Mouse (Mus musculus) forebrain, embryonic 10.5 days (tissue): Measurements from ENCODE around the gene Mcf2l. TPM values are rescaled to one million over a fixed set of nuclear protein-coding genes. Genes with fewer than 3 reads are reported as not detected.

ENCODE experiments used
- DNase-seq: peaks from one replicate; pipeline ENCODE4 v3.0.0-alpha.2; 2017; ENCODE audit warnings: low spot score; ENCODE audit errors: extremely low spot score
- H3K27ac ChIP-seq: fragments of 300-500 bp; sonication (generic); 2 replicates; pipeline ENCODE4 v1.5.1; 2016; ENCODE audit warnings: mild to moderate bottlenecking
- H3K27me3 ChIP-seq: fragments of 300-500 bp; sonication (generic); 2 replicates; pipeline ENCODE4 v1.6.1; 2016; ENCODE audit warnings: mild to moderate bottlenecking; ENCODE audit not compliant: poor library complexity, severe bottlenecking
- H3K36me3 ChIP-seq: fragments of 300-500 bp; sonication (generic); replicated peaks from 2 replicates; pipeline ENCODE4 v1.6.1; 2016; ENCODE audit warnings: mild to moderate bottlenecking, moderate library complexity
- H3K4me1 ChIP-seq: fragments of 300-500 bp; sonication (generic); 2 replicates; pipeline ENCODE4 v1.6.1; 2016
- H3K4me3 ChIP-seq: fragments of 300-500 bp; sonication (generic); 2 replicates; pipeline ENCODE4 v1.5.1; 2016; ENCODE audit warnings: mild to moderate bottlenecking, moderate library complexity
- H3K9me3 ChIP-seq: fragments of 300-500 bp; sonication (generic); 2 replicates; pipeline ENCODE4 v1.6.1; 2016; ENCODE audit warnings: mild to moderate bottlenecking, moderate library complexity
- WGBS: fragments of 180-500 bp; shearing (Covaris S2); methylation state at CpG from one replicate; pipeline ENCODE4 v1.1.7; 2016; 5-methylcytosine and 5-hydroxymethylcytosine counted together
- polyA plus RNA-seq: library from polyadenylated mRNA; unstranded; fragments of >200 nt; fragmentation: Nextera tagmentation; extraction: Ambion mirVana; gene quantifications from 2 replicates; pipeline ENCODE4 v1.2.1, GENCODE M21; 2016

Mcf2l gene
- 26.3 and 32.5 TPM in 2 replicates for polyA plus RNA-seq

GRCm38 (mm10) chr8:12873357-12874046 is at the start of gene Mcf2l:
Mcf2l (plus strand) TSS chr8:12873806.
- peak; percentile 96 for DNase-seq
- H3K4me1 ChIP-seq, result peaks cover 88% of the 10 kb centered on the region
- peaks cover 28% of the 10 kb centered on the region; the same call in 1 of the 2 replicates for H3K27me3 ChIP-seq
- no peaks in the 10 kb centered on the region for H3K9me3 ChIP-seq
- 1% methylated on average over 29 of the region's 30 CpGs for WGBS
- peak within 1 kb of the TSS; percentile 93 for H3K27ac ChIP-seq
- peak within 1 kb of the TSS; percentile 70 for H3K4me3 ChIP-seq
- no peaks in the 10 kb centered on the region for H3K36me3 ChIP-seq

- no peaks in the 10 kb centered on the region for H3K9me3 ChIP-seq
- no peak overlapping the region for H3K4me3 ChIP-seq
- H3K36me3 ChIP-seq, result peaks cover 84% of the 10 kb centered on the region
- 62% methylated on average over 10 of the region's 10 CpGs for WGBS
- no peak for DNase-seq
- no peaks in the 10 kb centered on the region for H3K27me3 ChIP-seq
- H3K4me1 ChIP-seq, result peaks cover 26% of the 10 kb centered on the region
- no peak overlapping the region for H3K27ac ChIP-seq
Observed at GRCm38 (mm10) chr8:12824562-12824961, 49.0 kb upstream of the Mcf2l start.

- peaks cover 85% of the 10 kb centered on the region for H3K36me3 ChIP-seq
Observed at GRCm38 (mm10) chr8:12825236-12825635, 48.4 kb upstream of the Mcf2l start.

GRCm38 (mm10) chr8:12825686-12826237 is 47.8 kb upstream of the Mcf2l start:
- no peaks in the 10 kb centered on the region for H3K9me3 ChIP-seq
- 91% methylated on average over 8 of the region's 8 CpGs for WGBS
- H3K4me1 ChIP-seq, result peaks cover 19% of the 10 kb centered on the region
- H3K36me3 ChIP-seq, result peaks cover 88% of the 10 kb centered on the region
- no peak for DNase-seq
- no peak overlapping the region for H3K4me3 ChIP-seq
- no peaks in the 10 kb centered on the region for H3K27me3 ChIP-seq
- no peak overlapping the region for H3K27ac ChIP-seq

More at GRCm38 (mm10) chr8:12825236-12825635, 48.4 kb upstream of the Mcf2l start:
- no peak for DNase-seq
- no peaks in the 10 kb centered on the region for H3K9me3 ChIP-seq
- no peak overlapping the region for H3K4me3 ChIP-seq
- H3K27ac ChIP-seq, result no peak overlapping the region
- H3K27me3 ChIP-seq, result no peaks in the 10 kb centered on the region
- WGBS, result 81% methylated on average over 6 of the region's 6 CpGs
- H3K4me1 ChIP-seq, result peaks cover 22% of the 10 kb centered on the region

GRCm38 (mm10) chr8:12827124-12827523 is 46.5 kb upstream of the Mcf2l start:
- DNase-seq, result no peak
- Histone ChIP-seq H3K4me1 (peaks cover 30% of the 10 kb centered on the region), H3K27me3 (no peaks in the 10 kb centered on the region), H3K27ac (no peak overlapping the region), H3K9me3 (no peaks in the 10 kb centered on the region), H3K4me3 (no peak overlapping the region), H3K36me3 (peaks cover 89% of the 10 kb centered on the region)
- 91% methylated on average over 9 of the region's 9 CpGs for WGBS

- WGBS, result 94% methylated on average over 6 of the region's 6 CpGs
- DNase-seq, result no peak
- no peak overlapping the region for H3K27ac ChIP-seq
- H3K4me3 ChIP-seq, result no peak overlapping the region
- H3K36me3 ChIP-seq, result peaks cover 89% of the 10 kb centered on the region
- H3K4me1 ChIP-seq, result peaks cover 38% of the 10 kb centered on the region
- H3K9me3 ChIP-seq, result no peaks in the 10 kb centered on the region
- H3K27me3 ChIP-seq, result no peaks in the 10 kb centered on the region
Observed at GRCm38 (mm10) chr8:12828298-12828697, 45.3 kb upstream of the Mcf2l start.

GRCm38 (mm10) chr8:12829381-12829780 is 44.2 kb upstream of the Mcf2l start:
- Histone ChIP-seq H3K27ac (no peak overlapping the region), H3K36me3 (peaks cover 97% of the 10 kb centered on the region)

GRCm38 (mm10) chr8:12831659-12832589 is 41.7 kb upstream of the Mcf2l start:
- Histone ChIP-seq H3K36me3 (peaks cover 98% of the 10 kb centered on the region), H3K9me3 (no peaks in the 10 kb centered on the region), H3K27me3 (no peaks in the 10 kb centered on the region), H3K4me1 (peaks cover 21% of the 10 kb centered on the region), H3K4me3 (no peak overlapping the region), H3K27ac (peak overlapping the region; percentile 77)
- peak; percentile 37 for DNase-seq
- WGBS, result 72% methylated on average over 7 of the region's 7 CpGs

More at GRCm38 (mm10) chr8:12829381-12829780, 44.2 kb upstream of the Mcf2l start:
- peaks cover 28% of the 10 kb centered on the region for H3K4me1 ChIP-seq
- no peaks in the 10 kb centered on the region for H3K27me3 ChIP-seq
- H3K4me3 ChIP-seq, result no peak overlapping the region
- H3K9me3 ChIP-seq, result no peaks in the 10 kb centered on the region
- no peak for DNase-seq
- 88% methylated on average over 1 of the region's 1 CpGs for WGBS

- H3K36me3 ChIP-seq, result peaks cover 97% of the 10 kb centered on the region
- no peaks in the 10 kb centered on the region for H3K9me3 ChIP-seq
- 91% methylated on average over 5 of the region's 5 CpGs for WGBS
- no peak overlapping the region for H3K4me3 ChIP-seq
- no peak overlapping the region for H3K27ac ChIP-seq
- H3K27me3 ChIP-seq, result no peaks in the 10 kb centered on the region
- peaks cover 21% of the 10 kb centered on the region for H3K4me1 ChIP-seq
- DNase-seq, result no peak
Observed at GRCm38 (mm10) chr8:12833616-12834015, 40.0 kb upstream of the Mcf2l start.

- no peak overlapping the region for H3K4me3 ChIP-seq
- H3K9me3 ChIP-seq, result no peaks in the 10 kb centered on the region
- WGBS, result 91% methylated on average over 7 of the region's 7 CpGs
- no peak for DNase-seq
- no peak overlapping the region for H3K27ac ChIP-seq
- H3K36me3 ChIP-seq, result peaks cover 83% of the 10 kb centered on the region
- H3K4me1 ChIP-seq, result peaks cover 9% of the 10 kb centered on the region
- no peaks in the 10 kb centered on the region for H3K27me3 ChIP-seq
Observed at GRCm38 (mm10) chr8:12840834-12841233, 32.8 kb upstream of the Mcf2l start.

- Histone ChIP-seq H3K36me3 (peaks cover 83% of the 10 kb centered on the region), H3K9me3 (no peaks in the 10 kb centered on the region), H3K4me3 (no peak overlapping the region), H3K27me3 (no peaks in the 10 kb centered on the region), H3K4me1 (peaks cover 9% of the 10 kb centered on the region), H3K27ac (no peak overlapping the region)
- 95% methylated on average over 11 of the region's 11 CpGs for WGBS
- DNase-seq, result no peak
Observed at GRCm38 (mm10) chr8:12842342-12842995, 31.1 kb upstream of the Mcf2l start.

- Histone ChIP-seq H3K27me3 (no peaks in the 10 kb centered on the region), H3K27ac (0 out of 2 replicates have a peak overlapping the region, but pooled peaks have one; percentile 0), H3K9me3 (no peaks in the 10 kb centered on the region), H3K4me3 (no peak overlapping the region), H3K36me3 (peaks cover 87% of the 10 kb centered on the region), H3K4me1 (peaks cover under 1% of the 10 kb centered on the region)
- 95% methylated on average over 16 of the region's 16 CpGs for WGBS
- no peak for DNase-seq
Observed at GRCm38 (mm10) chr8:12844347-12844950, 29.2 kb upstream of the Mcf2l start.
